8 mouse cellular contexts compared by ENCODE assay signal in genomic region chr10:94944691-94945205, GRCm38 (mm10). TPM values are rescaled to one million over a fixed set of nuclear protein-coding genes. Genes with fewer than 3 reads are reported as not detected.
DNase-seq lines count a peak whose midpoint lies in the region; ATAC-seq and TF ChIP-seq lines count a peak whose summit lies in the region.

Gene Plxnc1, minus strand, starts transcription at chr10:94944835.

- H3K4me1 ChIP-seq in bone marrow, adult 2 months (ENCODE audit: control insufficient read depth, insufficient read depth, low read length) = peaks cover 5% of the 10 kb centered on the region
- H3K4me1 ChIP-seq in forebrain, embryonic 14.5 days (ENCODE audit: control insufficient read depth, insufficient read depth, low read length) = peaks cover 32% of the 10 kb centered on the region
- peaks cover 49% of the 10 kb centered on the region for H3K4me1 ChIP-seq in hindbrain, embryonic 12.5 days

- no peak for TF ChIP-seq CTCF in bone marrow, adult 2 months (IDR thresholded peaks at IDR 0.05; ENCODE audit: control insufficient read depth, insufficient read depth, low read length)

- peak within 1 kb of the TSS; percentile 96 for H3K4me3 ChIP-seq in bone marrow, adult 2 months (replicated peaks; ENCODE audit: control insufficient read depth, low read depth, low read length)
- H3K4me3 ChIP-seq in forebrain, embryonic 14.5 days (ENCODE audit: low read depth, low read length) = peak within 1 kb of the TSS; percentile 75
- H3K4me3 ChIP-seq in hindbrain, embryonic 12.5 days = peak within 1 kb of the TSS; percentile 78
- peak within 1 kb of the TSS; percentile 87 for H3K4me3 ChIP-seq in macrophage (ENCODE audit: inconsistent target)

- no peaks in the 10 kb centered on the region for H3K36me3 ChIP-seq in forebrain, embryonic 14.5 days (ENCODE audit: control insufficient read depth, insufficient read depth, low read length)
- H3K36me3 ChIP-seq in hindbrain, embryonic 12.5 days = no peaks in the 10 kb centered on the region
- H3K36me3 ChIP-seq in macrophage (ENCODE audit: inconsistent target) = no peaks in the 10 kb centered on the region

- H3K9ac ChIP-seq in forebrain, embryonic 14.5 days (ENCODE audit: low read length) = peak within 1 kb of the TSS; percentile 91
- H3K9ac ChIP-seq in hindbrain, embryonic 12.5 days = peak within 1 kb of the TSS; percentile 89

- no peaks in the 10 kb centered on the region for H3K27me3 ChIP-seq in forebrain, embryonic 14.5 days (replicated peaks; ENCODE audit: control insufficient read depth, insufficient read depth, low read length)
- H3K27me3 ChIP-seq in hindbrain, embryonic 12.5 days = peaks cover 43% of the 10 kb centered on the region

- no peaks in the 10 kb centered on the region for H3K9me3 ChIP-seq in forebrain, embryonic 14.5 days (replicated peaks; ENCODE audit: control insufficient read depth, low read length)
- no peaks in the 10 kb centered on the region for H3K9me3 ChIP-seq in hindbrain, embryonic 12.5 days (replicated peaks)

- peak; percentile 69 for DNase-seq in ES-CJ7 (ENCODE audit: low read depth, low spot score)
- DNase-seq in forebrain, embryonic 14.5 days (ENCODE audit: low spot score) = peak; percentile 83
- DNase-seq in left cerebral cortex, postnatal 10 days (ENCODE audit: extremely low spot score in 1 of 2, low spot score in 2 of 2) = peak; percentile 31 to 83
- peak; percentile 79 for DNase-seq in right cerebral cortex, adult 18-20 months
- DNase-seq in urinary bladder, postnatal 25 days (ENCODE audit: low spot score) = peak; percentile 18

- H3K4me2 ChIP-seq in forebrain, embryonic 14.5 days (ENCODE audit: low read length) = peak within 1 kb of the TSS; percentile 81
- peak within 1 kb of the TSS; percentile 65 for H3K4me2 ChIP-seq in hindbrain, embryonic 12.5 days (replicated peaks)

- 1% methylated on average over 52 of the region's 57 CpGs for WGBS in bone marrow, adult 2 months
- WGBS in forebrain, embryonic 14.5 days = 0% methylated on average over 20 of the region's 57 CpGs
- WGBS in hindbrain, embryonic 12.5 days = under 1% methylated on average over 30 of the region's 57 CpGs
- WGBS in macrophage (ENCODE audit: missing documents) = under 1% methylated on average over 40 of the region's 57 CpGs

- TF ChIP-seq POLR2A in bone marrow, adult 2 months (IDR thresholded peaks at IDR 0.05; ENCODE audit: borderline replicate concordance, control insufficient read depth, low read depth, low read length) = 0 out of 2 replicates have a peak, but pooled peaks have one; percentile 25

- H3K79me2 ChIP-seq in macrophage (ENCODE audit: inconsistent target) = peaks cover 38% of the 10 kb centered on the region

- intact Hi-C loops in left cerebral cortex, postnatal 10 days (cut with DNase I) = loop anchor here (2.0 to 10.0 kb wide), 6 partner anchors 37 to 540 kb away; partner anchors contain the start of gene Cep83

- peak; percentile 70 for ATAC-seq in forebrain, embryonic 14.5 days
- ATAC-seq in hindbrain, embryonic 12.5 days (ENCODE audit: low FRiP score) = peak; percentile 72

- H3K27ac ChIP-seq in bone marrow, adult 2 months (ENCODE audit: control insufficient read depth, insufficient read depth, low read depth, low read length, poor library complexity) = peak within 1 kb of the TSS; percentile 91
- H3K27ac ChIP-seq in forebrain, embryonic 14.5 days (ENCODE audit: low read depth, low read length) = peak within 1 kb of the TSS; percentile 95
- peak within 1 kb of the TSS; percentile 95 for H3K27ac ChIP-seq in hindbrain, embryonic 12.5 days
- peak within 1 kb of the TSS; percentile 83 for H3K27ac ChIP-seq in macrophage

RNA-seq across cellular contexts. Expression of gene Plxnc1, which starts in this region (rescaled TPM):
- polyA plus RNA-seq in bone marrow, adult 2 months (2011; ENCODE audit: insufficient read depth, insufficient read length, low replicate concordance, missing spikeins) = 4.2 and 16.4 TPM in 2 replicates
- 14.4 and 15.0 TPM in 2 replicates for polyA plus RNA-seq in forebrain, embryonic 14.5 days (2014; fragmentation: Nextera tagmentation; extraction: Ambion mirVana)
- 6.4 and 6.7 TPM in 2 replicates for polyA plus RNA-seq in hindbrain, embryonic 12.5 days (2016; fragmentation: Nextera tagmentation; extraction: Ambion mirVana)
- total RNA-seq in left cerebral cortex, postnatal 10 days (2021) = 10 to 100 TPM; 45.4 to 46.8 TPM
- total RNA-seq in macrophage (2018; cell fraction: chromatin; rRNA removed) = 100 to 1,000 TPM in 19 of 26 experiments, 10 to 100 TPM in 7; 52.3 to 498 (median 189) TPM
- total RNA-seq in macrophage (2018; cell fraction: cytosol; rRNA removed) = 100 to 1,000 TPM in 13 of 26 experiments, 10 to 100 TPM in 13; 46.6 to 206 (median 101) TPM
- total RNA-seq in macrophage (2018; cell fraction: nucleus; rRNA removed) = 100 to 1,000 TPM in 22 of 26 experiments, 10 to 100 TPM in 4; 64.0 to 351 (median 144) TPM
- polyA plus RNA-seq in macrophage (2018) = 55.1 to 117 TPM (median 105 TPM) in 3 replicates

Comparison
In these comparisons a context has a peak if more than half of its experiments do, and no peak if none do; other contexts are left out.
1. Peak in every context shown above with its lines: DNase-seq, ATAC-seq, H3K4me3 ChIP-seq and H3K27ac ChIP-seq.
2. DNase-seq: peak in every context shown above with its lines; median percentile 83 in forebrain, embryonic 14.5 days; 79 in right cerebral cortex, adult 18-20 months; 69 in ES-CJ7; 57 in left cerebral cortex, postnatal 10 days; 18 in urinary bladder, postnatal 25 days.